Mouse (Mus musculus) retina, embryonic 14.5 days (tissue): ENCODE results near the gene Gpr12.
A peak's percentile ranks its signal among the peaks of the same experiment; 100 is the strongest.
"Not testable (repeated sequence)": the region's sequence is repeated elsewhere in the genome, so short reads cannot be mapped to it uniquely, and the experiment has no call there.

ENCODE experiments used
- DNase-seq: peaks from one replicate; pipeline ENCODE4 v3.0.0-alpha.2; 2015; ENCODE audit warnings: low spot score

The Gpr12 gene

DNA sequence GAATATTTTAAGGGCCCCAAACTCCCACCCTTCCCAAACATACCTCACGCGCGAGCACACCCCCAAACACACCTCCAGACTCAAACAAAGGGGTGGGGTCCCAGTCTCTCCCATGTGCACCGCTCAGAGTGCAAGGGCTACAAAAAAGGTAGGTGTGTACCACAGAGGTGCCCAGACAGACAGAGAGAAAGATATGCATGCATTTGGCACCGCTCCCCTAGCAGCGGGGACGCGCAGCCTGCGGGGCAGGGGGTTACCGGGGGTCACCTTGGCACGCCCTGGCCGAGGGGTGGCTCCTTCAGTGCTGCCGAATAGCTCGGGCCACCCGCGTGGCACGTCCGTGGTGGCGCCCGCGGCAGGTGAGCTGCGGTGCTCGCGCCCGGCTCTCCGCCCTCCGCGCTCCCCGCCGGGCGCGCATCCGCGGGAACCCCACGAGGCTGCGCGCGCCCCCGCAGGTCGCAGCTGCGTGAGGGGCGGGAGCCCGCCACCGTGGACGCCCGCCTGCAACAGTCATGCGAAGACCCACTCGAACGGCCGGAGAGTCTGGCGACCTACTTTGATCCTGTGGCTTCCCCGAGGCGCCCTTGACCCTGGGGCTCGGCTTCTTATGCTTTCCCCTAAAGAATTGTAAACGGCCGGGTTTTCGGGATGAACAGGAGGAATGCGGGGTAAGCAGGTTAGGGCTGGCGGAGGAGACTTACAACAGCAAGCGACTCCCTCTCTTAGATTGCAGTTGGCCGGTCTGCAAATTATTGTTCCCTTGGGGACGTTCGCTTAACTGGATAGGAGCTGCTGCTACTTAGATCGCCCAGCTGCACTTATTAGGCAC lies at the start of gene Gpr12:
TSS of gene Gpr12 (minus strand) at position 762 of the 829 bp plus-strand sequence.
- DNase-seq: peak; percentile 73

DNA sequence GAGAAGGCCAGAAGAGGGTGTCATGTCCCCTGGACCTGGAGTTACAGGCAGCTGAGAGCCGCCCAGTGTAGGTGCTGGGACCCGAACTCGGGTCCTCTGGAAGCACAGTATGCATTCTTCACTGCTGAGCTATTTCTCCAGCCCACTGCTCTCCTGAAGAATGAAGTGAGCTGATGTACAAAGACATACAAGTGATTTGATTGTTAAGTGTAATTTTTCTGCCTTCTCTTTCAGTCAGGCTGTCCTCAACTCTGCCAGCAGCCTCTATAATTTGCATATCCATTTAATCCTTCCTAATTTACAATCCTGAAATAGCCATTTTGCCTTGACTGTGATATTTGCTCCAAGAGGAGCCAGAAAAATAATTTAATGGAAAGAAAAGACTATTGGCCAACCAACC lies 46.6 kb upstream of the Gpr12 start:
- no peak for DNase-seq

DNA sequence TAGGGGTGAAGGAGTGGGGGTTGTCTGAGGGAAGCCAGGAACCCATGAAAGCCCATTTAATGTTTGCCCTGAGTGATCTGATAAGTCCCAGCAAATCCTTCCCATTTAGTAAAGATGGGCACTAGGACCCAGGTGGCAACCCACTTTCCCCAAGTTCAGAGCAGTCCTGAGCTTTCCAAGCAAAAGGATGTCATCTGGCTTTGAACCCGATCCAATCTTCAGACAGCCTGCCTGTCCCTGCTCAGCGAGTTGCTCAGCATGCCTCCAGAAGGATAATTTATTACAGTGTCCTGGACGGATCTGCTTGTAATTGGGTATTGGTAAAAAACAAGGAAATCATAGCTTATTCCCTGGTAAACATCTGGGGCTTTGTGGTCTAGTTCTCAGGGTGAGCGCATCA lies 45.9 kb upstream of the Gpr12 start:
- no peak for DNase-seq

DNA sequence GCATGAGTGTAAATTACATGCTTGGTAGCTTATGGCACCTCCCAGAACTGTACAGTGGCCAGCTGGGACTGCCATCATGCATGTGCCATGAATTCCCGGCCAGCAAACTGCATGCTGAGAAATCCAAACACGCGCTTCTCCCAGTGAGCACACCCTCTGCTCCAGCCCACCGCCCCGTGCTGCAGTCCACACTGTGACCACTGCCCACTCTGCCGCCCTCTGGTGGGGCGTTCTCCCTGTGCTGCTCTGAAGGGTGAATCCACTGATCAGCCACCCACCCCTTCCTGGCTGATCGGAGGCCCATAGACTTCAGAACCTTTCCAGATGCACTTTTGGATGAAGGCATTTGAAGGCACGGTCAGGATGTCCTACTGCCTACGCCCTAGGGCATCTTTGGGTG lies 44.6 kb upstream of the Gpr12 start:
- DNase-seq: peak; percentile 71

DNA sequence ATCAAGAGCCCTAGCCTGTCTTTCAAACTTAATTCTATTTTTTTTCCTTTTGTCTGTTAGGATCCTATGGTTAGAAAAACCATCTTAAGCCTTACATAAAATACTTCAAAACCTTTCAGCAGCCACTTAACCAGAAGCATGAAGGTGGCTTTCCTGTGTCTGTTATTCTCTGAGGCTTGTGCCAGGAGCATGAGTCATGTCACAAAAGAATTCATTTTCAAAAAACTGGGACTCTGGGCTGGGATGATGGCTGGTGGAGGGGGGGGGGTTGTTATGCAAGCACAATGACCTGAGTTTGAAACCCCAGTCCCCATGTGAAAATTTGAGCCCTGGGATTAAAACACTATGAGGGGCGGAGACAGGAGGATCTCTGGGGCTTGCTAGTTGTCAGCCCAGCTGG lies 43.8 kb upstream of the Gpr12 start:
- DNase-seq: no peak

DNA sequence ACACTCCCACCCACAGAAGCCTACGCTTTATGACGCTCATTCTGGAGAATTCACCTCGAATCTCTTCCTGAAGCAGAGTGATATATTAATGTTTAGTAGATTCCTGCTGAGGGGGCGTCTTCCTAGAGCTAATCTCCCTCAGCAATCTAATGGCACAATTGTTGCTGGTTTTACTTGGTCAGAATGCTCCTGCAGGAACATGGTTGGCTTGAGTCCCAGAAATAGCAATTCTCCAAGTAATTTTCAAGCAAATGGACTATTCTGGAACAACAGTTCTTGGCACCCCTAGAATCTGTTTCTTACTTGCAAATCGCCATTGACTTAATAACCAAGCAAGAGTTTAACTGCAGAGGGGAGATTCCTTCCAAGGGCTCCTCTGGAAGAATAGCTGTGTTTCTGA lies 42.9 kb upstream of the Gpr12 start:
- no peak for DNase-seq

DNA sequence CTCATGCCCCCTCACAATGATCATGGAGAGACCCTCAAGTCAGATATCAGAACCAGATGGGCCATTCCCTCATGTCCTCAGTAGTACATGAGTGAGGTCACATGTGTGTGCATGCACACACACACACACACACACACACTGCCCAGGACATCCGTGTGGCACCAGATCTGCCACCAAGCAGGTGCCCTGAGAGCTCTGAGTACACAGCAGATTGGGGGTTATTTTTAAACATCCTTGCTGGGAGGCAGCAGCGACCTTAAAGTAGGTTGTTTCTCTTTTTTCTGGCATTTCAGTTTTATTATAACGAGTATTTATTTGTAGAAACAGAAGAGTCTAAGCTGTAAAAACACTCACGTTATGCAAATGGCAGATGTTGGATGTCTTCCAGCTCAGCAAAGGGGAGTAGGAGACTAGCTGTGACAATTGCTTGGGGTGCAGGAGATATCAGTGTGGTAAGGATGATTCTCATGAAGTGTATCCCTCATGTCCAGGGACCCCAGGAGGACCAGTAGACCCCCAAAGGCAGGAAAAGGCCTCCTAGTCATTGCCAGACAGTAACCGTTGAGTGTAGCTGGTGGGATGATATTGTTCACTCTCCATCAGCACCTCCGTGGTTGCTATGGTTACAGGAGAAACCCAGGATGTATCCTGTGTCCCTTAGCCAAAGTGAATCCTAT lies 40.7 kb upstream of the Gpr12 start:
- no peak for DNase-seq

DNA sequence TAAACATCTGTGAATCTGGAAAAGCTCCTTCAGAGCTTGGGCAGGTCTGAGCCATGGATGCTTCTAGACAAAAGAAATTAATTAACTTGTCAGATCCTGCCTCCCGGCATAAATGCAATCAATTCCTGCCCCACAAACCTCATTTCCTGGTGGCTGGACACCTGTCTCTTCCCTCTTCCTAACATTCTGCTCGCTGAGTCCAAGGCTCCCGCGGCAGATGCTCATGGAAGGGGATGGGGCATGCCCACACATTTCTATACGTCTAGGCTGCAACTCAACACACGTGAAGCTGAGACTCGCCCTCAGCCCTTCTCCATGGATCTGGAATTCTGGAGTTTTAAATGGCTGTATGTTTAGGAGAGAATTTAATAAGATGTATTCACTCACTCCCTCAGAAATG lies 26.8 kb upstream of the Gpr12 start:
- no peak for DNase-seq

DNA sequence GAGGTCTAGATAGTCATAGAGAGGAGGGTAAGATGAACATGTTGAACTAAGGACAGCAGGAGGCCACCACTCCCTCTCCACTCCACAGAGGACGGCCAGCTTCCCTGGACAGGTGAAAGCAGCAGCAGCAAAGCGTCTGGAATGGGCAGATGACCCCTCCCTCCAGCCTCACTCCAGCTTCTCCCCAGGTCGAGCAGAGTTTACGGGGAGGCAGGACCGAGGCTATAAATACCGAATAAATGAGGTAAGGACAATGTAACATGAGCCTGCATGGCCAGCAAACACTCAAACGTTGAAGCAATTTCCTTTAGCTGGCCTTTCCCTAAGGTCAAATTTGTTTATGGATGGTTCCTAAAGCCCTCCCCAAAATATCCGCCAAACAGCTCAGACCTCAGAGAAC lies 26.0 kb upstream of the Gpr12 start:
- DNase-seq: no peak

DNA sequence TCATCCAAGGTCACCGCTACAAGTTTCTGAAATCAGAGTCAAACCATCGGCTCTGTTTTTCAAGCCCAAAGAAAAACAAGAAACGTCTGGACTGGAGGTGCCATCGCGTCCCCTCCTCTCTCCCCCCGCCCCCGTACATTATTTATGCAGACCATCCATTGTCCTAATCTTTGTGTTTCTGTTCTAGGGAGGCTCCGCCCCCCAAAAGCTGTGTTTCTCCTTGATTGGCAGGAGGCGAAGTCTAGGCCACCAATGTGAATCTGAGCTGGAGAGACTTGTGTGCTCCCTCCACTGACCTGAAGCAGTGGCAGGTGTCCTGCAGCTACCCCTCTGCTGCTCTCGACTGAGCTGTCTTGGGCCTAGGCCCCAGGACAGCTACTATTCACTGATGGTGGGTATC lies 24.6 kb upstream of the Gpr12 start:
- DNase-seq: no peak

DNA sequence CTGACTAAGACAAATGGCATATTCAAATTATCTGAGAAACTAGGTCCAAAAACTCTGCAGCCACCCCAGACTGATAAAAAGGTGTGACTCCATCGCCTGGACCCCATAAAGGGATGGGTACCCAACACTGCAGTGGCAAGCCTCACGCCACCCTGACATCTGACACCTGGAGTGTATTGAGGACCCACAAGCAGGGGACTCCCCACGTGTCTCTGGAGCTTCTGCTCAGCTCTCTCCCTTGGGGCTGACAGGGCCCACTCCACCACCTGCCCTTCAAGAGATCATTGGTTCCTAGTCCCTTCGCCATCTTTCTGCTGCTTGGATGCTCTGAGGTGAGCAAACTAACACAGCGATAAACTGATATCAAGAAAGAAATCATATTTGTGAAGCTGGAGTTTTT lies 22.8 kb upstream of the Gpr12 start:
- no peak for DNase-seq

DNA sequence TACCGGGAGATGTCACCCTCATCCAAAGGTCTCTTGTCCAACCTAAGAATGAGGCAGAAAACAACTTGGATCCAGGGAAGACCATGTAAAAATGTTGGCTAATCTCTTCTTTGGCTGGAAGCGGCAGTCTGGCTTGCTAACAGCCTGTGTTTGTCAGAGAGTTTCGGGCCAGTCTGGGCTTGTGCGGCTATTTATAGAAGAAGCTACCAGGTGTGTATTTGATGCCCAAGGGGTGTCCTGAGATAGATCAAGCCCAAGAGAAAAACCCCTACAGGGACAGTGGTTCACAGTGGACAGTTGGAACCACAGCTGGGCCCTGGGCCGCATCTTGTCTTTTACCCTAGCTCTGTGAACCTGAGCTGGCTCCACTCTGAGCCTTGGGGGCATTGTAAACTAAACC lies 21.9 kb upstream of the Gpr12 start:
- DNase-seq: no peak

DNA sequence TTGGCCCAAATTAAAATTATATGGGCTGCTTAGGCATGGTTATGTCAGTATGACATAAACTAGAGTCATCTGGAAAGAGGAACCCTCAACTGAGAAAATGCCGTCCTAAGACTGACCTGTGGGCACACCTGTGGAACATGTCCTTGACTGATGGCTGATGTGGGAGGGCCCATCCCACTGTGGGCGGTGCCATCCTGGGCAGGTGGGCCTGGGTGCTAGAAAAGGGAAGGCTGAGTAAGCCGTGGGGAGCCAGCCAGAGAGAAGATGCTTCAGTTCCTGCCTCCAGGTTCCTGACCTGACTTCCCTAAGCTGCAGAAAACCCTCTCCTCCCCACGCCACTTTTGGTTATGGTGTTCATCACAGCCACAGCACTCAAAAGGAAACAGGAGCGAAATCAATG lies 21.2 kb upstream of the Gpr12 start:
- DNase-seq: no peak

DNA sequence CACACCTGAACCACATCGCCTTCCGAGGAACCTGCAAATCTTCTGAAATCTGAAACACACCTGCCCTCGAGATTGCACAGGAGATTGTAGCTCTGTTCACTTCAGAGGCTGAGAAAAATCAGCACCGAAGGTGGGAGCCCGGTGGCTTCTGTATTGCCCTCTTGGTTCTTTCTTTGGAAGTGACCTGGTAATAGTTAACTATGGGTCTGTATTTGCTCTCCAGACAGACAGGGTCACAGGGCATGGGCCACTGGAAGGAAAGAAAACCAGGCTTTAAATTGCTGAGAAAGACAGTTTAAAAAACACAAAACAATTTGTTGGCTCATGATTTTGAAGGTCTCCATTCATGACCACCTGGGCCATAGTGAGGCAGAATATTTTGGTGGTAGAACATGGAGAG lies 14.9 kb upstream of the Gpr12 start:
- DNase-seq: no peak

DNA sequence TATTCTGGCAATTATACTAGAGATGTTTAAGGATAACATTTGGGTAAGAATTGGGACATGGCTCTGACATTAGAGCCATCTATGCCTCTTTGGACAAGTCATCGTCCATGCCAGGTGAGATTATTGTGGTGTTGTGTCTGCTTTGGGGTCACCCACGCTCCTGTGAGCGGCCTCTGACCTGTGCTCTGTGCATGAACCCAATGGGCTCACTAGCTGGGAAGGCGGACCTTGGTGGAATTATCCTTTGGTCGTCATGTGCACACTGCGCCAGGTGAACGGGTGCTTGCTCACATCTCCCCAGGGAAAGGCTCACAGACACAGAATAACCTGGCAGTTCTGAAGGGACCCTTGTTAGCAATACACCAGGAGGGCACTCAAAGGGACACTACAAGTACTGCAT lies 14.2 kb upstream of the Gpr12 start:
- not testable (repeated sequence) for DNase-seq

DNA sequence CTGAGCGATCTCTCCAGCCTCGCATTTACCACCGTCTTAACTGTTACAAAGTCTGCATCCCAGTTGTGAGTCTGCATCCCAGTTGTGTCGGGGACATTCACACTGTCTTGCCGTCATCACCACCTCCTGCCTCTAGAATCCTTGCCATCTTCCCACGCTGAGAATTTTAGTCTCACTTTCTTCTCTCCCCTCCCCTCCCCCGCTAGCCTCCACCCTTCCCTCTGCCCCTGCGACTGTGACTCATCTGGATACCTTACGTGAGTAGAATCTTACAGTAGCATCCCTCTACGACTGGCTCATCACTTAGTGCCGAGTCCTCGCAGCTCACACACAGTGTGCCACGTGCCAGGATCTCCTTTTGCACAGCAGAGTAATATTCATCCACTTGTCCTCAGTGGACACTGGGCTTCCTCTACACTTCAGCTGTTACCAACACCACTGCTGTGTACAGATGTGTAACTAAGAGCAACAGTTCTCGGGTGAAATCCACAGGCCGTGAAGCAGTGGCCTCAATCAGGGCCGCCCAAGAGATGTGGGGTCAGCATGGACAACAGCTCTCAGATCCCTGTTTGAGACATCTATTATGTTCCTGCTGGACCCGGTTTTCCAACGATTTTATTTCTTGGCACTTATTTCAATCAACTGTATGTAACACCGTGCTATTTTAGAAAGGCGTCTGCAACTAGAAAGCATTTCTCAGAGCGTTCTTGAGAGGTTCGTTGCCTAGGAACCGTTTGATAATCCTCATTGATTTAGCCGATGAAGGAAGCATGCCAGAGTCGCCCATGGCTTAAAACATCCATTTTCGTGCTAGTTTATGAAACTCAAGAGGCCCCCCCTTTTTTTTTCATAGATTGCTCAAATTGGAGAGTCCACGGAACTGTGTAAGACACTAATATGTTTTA lies 13.4 kb upstream of the Gpr12 start:
- no peak for DNase-seq

DNA sequence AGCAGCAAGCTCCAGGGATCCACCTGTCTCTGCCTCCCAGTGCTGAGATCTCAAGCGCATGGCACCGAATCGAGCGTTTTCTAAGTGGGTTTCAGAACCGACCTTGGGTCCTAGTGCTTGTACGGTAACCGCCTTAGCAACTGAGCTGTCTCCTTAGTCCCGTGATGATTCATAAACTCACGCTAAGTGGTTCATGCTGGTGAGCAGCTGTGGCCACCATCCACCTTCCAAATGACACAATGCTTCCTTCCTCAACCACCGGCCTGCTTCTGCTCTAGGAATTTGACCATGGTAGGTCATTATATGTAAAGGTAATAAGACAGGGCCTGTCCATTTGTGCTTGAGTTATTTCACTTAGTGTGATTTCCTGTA lies 12.4 kb upstream of the Gpr12 start:
- no peak for DNase-seq

DNA sequence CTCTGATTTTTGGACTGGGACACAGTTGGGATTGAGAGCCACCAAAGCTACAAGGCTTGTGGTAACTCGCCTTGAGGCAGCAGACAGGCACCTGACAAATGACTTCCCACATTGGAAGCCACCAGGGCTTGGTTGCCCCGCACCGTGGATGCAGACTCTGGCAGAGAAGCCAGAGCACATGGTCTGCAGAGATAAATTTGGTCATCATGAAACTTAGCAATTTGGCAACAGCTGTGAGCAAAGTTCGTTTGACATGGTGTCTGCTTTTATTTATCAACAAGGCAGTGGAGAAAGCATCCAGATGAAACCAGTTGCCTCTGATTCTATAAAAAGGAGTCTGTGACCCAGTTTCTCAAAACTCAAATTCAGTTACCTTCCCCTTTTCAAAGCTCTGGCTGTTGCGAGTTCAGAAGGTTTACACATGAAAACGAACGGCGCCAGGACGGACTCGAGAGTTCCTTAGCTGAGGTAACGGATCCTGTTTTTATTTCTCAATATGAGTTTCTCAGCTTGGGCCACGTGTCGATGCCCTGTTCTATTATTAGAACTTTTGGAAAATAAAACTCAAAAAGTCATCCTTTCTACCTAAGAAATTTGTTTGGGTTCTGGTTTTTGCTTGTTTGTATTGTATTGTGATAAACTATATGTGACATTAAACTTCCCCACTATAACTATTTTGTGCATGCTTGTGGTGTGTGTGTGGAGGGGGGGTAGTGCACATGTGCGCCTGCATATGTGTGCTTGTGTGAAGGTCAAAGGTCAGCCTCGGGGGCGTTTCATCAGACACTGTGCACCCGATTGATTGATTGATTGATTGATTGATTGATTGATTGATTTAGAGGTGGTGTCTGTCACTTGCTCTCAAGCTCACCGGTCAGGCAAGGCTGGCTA lies 11.8 kb upstream of the Gpr12 start:
- no peak for DNase-seq

DNA sequence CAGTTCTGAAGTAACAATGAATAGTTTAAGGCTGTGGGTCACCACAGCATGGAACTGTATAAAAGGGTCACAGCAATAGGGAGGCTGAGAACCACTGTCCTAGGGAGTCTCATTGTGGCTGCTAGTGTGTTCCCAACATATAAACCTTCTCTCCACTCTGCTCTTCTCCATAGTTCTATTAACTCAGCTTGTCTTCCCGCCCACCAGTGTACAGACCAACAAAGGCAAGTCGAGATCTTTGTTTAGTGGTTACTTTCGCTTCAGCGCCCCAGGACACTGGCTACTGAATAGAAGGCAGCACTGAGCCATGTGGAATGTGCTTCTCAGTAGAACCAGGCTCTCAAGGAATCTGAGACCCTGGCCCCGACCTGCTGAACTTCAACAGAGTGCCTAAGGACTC lies 7.5 kb upstream of the Gpr12 start:
- DNase-seq: peak; percentile 92

DNA sequence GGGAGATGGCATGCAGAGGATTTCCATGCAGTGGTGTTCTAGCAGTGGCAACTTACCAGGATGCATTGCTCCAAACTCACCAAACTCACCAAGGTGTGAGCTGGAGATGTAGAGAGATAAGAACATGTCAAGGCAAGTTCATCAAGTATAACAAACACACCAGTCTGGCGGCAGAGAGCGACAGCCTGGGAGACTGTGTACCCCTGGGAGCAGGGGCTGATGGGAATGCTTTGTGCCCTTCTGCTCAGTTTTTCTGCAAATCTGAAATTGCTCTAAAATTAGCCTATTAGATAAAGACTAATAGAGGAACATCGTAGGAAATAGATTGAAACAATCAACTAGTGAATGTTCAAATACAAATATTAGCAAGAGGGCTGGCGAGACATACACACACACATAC lies 6.6 kb upstream of the Gpr12 start:
- no peak for DNase-seq

DNA sequence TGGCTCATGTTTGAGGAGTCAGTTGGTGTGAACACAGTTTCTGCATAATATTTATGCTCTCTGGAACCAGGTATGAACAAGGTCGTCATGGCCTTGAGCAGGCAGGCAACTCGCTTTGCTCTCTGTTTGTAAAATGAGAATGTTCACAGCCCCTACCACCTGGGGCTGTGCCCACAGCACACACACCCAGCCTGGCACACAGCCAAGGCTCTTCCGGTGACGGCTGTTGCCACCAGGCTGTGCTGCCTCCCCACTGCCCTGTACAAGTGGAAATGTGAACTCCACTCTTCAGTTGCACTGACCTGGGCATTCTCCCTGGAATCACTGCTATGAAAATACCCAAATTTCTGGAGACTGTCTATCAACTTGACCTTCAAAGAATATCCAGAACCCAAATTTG lies 5.9 kb upstream of the Gpr12 start:
- no peak for DNase-seq
